Mouse (Mus musculus): ENCODE results near the gene A430005L14Rik.

DNA sequence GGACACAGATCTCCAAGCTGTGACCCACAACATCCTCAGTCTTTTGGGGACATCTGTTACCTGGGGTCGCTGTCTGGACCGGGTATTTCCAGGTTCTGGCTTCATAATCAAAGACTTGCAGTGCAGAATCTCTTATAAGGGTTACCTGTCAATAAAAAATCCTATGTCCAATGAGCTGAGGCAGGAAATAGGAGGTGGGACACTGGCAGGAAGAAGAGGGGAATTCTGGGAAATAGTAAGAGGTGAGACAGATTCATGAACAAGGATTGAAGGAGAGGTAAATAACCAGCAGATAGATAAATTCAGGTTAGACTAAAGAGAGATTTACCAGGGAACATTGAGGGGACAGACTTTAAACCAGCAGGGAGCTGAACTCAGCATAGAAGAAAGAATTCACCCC lies 6.7 kb upstream of the A430005L14Rik start:
- TF ChIP-seq POLR2A (IDR thresholded peaks at IDR 0.05; ENCODE audit: insufficient read length, low read depth): no peak
- TF ChIP-seq MYOD1 (IDR thresholded peaks at IDR 0.05; ENCODE audit: control insufficient read depth in 1 of 3, insufficient read length in 2 of 3, low read depth in 2 of 3): no peak
- no peak for TF ChIP-seq TCF12 (IDR thresholded peaks at IDR 0.05; ENCODE audit: insufficient read depth, poor library complexity, severe bottlenecking)
- no peak for TF ChIP-seq E2F4 (IDR thresholded peaks at IDR 0.05; ENCODE audit: insufficient read depth)
- no peak for TF ChIP-seq TCF3 (IDR thresholded peaks at IDR 0.05; ENCODE audit: insufficient read length, low read depth)

All from myocyte (in vitro differentiated cells).